Mouse (Mus musculus) CD4-positive, CD25-positive, alpha-beta regulatory T cell, adult 2 months (primary cell): ENCODE measurements at regions not wholly inside any gene's neighbourhood (a gene's known extent, or its start where the extent isn't known, plus 50 kb on each side); places are given as distances from the start of the nearest gene placed in this dataset.

ENCODE experiments used
- DNase-seq: peaks from one replicate; pipeline ENCODE4 v3.0.0-alpha.2; 2012; ENCODE audit warnings: low read depth, low spot score

DNA sequence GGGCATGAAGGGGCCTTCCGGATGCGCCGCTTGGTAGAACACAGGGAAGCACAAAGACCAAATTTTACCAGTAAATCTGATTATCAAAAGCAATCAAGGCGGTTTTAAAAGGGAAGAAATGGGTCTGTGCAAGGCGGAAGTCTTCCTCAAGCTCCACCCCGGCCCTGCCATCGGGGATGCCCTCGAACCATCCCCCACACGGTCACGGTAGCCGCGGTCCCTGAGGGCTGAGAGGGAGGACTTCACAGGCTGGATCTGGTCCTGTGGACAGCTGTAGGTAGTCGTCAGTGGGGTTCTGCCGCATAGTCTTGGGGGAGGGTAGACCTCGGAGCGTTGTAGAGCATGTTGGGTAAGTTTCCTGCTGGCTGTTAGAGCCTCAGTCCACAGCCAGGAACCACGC lies 104.9 kb downstream of the Tpra1 start:
- DNase-seq, result peak; percentile 23

GRCm38 (mm10) chr6:89007516-89007915 lies 105.5 kb downstream of the Tpra1 start:
- DNase-seq, result no peak

DNA sequence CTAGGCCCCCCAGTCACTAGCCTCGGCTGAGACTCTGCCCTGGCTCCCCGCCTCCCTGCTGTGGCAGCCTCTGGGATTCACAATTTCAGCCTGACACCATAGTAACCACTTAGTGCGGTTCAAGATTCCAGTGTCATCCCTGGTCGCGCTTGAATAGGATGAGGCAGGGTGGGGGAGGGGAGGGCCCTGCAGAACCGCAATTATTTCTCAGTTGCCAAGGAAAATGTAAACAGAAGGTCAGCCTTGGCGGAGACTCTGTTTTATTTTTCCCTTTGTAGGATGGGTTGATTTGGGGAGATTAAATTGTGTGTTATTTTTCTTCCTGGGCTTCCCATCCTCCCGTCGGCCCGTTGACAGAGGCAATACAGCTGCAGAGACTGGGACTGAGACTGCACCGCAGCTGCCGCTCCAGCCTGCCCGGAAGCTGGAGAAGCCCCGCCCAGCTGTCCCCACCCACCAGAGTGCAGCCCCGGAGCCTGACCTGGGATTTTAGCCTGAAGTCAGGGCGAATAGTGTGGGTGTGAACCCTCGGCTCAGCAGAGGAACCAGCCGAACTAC lies 106.6 kb downstream of the Tpra1 start:
- DNase-seq, result peak; percentile 20

DNA sequence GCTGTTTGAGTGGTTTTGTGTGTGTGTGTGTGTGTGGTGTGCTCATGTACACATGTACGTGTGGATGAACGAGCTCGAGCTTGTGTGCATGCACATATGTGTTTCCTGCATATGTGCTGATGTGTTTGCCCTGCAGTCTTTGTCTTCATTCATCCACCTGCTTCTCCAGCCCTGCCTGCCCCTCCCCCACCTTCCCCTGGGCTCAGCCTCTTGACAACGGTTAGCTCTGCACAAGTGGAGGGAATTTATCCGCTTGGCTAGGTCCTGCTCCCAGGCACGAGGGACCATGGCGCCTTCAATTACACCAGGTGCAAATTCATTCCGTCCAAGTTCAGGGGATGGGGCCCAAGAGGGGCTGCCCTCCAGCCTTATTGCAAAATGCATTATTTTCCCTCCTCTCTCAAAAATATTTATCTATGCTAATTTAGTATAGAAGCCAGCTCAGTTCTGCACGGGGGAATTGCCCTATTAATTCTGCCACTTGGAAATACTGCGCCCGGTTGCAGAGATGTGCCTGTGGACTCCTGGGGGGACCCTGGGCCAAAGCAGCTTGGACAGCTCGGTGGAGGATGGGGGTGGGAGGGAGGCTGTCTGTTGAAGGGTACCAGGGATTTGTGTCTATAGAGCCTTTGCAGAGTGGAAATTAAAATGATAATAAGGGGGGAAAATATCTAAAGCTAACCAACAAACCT lies 111.1 kb downstream of the Tpra1 start:
- DNase-seq, result no peak

DNA sequence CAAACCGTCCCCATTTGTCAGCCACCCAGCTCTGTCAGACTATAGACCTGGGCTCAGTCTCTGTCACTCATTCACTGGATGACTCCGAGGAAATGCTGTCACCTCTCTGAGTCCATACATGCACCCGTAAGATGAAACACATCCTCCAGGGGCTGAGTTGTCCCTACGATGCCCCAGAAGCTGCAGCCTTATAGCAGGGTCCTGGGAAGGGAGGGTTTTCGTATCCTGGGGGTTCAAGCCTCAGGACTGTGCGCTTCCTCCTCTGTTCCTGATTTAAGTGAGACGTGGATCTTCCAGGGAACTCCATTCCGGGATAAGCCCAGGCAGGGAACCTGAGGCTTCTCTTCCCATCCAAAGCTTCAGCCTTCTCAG lies 111.6 kb downstream of the Tpra1 start:
- DNase-seq, result no peak

- peak; percentile 25 for DNase-seq
Measured at GRCm38 (mm10) chr6:89024101-89024650, 122.1 kb downstream of the Tpra1 start.

- peak; percentile 28 for DNase-seq
Measured at GRCm38 (mm10) chr6:89033433-89034298, 131.6 kb downstream of the Tpra1 start.

GRCm38 (mm10) chr6:89034455-89034854 lies 132.4 kb downstream of the Tpra1 start:
- no peak for DNase-seq

DNA sequence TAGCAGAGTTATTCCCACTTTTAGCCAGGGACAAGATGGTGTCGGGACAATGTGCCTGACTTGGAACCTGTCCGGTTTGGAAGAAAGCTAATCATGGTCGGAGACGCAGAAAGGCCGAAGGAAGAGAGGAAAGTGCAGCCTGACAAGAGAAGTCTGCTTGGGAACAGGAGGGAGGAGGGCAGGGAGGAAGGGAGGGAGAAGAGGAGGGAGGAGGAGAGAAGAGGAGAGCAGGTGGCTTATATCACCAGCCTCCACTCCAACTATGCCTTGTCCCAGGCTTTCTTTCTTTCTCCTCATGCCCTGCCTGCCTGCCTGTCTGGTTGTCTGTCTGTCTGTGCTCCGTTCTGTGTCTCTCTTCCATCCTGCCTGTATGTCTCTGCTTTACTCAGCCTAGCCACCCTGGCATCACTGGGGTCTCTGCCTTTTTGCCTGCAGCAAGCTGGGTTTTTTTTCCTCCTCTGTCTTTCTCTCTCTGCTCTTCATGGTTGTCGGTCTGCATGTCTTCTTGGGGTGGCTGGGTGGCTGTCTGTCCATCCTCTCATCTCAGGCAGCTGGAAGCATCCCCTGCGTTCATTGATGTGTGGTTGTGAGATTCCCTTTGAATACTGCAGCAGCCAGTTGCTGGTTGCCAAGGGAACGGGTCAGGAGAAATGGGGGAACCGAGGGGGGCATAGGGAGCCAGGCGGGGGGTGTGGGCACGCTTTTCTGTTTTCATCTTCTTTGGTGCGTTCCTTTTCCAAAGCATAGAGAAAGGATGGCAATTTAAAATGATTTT lies 133.2 kb downstream of the Tpra1 start:
- no peak for DNase-seq

DNA sequence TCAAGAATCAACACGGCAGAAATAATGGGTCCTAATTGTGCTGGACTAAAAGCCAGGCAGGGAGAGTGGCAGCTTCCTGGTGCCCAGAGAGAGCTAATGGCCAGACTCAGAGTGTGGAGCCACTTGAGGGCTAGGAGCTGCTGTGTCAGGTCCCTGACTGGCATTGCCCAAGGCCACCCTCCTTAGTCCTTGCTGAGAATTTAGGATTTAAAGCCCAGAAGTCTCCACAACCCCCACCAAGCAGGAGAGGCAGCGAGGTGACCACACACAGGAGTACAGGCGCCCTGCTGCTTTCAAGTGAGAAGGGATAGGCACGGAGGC lies 133.7 kb downstream of the Tpra1 start:
- DNase-seq, result no peak

DNA sequence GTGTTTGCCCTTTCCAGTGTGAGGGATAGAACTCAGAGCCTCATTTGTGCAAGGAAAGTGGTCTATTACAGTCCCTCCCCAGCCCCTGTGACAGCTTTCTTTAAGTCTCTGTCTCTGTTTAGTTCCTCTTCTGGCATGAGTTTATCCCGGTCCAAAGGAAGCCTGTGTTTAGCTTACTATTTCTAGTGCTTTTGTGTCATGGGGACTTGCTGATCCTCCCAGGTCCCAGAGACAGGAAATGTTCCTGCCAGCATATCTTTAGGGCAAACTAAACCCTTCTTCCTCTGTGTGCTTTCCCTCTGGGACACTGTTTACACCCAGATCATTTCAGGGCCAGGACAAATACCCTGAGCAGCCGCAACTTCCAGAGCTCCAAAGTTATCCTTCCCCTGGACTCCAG lies 135.3 kb downstream of the Tpra1 start:
- no peak for DNase-seq

DNA sequence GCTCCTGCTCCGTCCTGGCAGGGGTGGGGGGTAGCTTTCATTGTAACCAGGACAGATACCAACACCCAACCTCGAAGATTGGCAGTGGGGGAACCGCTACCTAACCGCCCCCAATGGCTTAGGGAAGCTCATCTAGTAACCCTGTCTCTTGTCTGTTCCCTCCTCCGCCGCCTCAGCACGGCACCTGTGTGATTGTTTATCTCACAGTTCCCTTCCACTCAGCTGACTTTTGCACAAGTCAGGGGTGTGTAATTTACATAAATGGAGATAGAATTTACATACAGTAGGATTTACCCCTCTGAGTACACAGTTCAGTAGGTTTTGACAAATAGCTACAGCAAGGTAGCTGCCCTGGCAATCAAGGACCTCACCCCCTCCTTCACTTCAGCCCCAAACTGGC lies 135.8 kb downstream of the Tpra1 start:
- no peak for DNase-seq

DNA sequence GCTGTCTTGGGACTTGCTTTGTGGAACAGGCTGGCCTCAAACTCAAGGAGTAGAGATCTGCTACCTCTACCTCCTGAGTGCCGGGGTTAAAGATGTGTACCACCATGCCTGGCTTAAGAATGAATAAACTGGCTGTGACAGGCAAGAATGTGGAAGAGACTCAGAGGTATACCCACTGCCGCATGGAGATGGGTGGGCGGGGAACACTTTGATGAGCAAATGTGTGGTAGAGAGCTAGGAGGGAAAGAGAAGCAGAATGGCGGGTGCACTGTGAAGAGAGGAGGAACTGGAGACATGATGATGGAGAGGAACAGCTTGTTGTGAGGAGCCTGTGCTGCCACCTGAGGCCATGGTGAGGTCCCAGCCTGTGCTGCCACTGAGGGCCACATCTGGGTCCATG lies 138.9 kb downstream of the Tpra1 start:
- DNase-seq, result no peak

DNA sequence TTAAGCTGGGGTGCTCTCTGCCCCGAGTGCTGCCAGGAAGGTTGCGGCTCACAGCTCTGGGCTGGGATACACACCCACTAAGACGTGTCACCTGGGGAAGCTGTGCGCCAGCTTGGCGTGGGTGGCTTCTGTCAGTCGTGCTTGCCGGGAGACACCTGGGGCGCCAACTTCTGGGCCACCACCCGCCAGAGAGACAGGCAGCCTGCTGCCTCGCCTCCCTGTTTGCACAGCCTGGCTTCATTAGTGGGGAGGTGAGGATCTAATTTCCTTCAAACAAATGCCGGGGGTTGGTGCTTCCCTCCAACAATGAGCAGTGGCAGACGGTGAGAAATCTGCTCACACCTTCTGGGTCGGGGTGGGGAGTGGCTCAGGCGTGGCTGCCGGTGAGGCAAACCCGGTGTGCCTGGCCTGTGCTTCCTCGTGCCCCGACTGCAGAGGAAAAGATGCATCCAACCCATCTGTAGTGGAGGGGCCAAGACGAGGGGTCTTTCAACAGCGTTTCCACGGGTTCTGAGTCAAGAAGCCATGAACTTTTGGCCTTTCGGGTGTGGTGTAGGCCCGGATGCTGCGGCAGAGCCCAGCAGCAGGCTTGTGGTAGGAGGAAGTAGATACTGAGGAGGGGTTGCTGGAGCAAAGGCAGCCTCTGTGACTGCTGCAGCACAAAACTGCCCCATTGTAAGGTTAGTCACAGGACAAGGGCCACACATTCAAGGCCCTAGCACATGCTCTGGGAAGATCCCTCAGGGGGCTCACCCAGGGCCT lies 140.6 kb downstream of the Tpra1 start:
- peak; percentile 78 for DNase-seq

GRCm38 (mm10) chr6:89045436-89045966 lies 143.4 kb downstream of the Tpra1 start:
- DNase-seq, result no peak

- peak; percentile 33 for DNase-seq
Measured at GRCm38 (mm10) chr6:89046476-89046875, 144.4 kb downstream of the Tpra1 start.

- DNase-seq, result no peak
Measured at GRCm38 (mm10) chr6:89047629-89048332, 145.7 kb downstream of the Tpra1 start.

DNA sequence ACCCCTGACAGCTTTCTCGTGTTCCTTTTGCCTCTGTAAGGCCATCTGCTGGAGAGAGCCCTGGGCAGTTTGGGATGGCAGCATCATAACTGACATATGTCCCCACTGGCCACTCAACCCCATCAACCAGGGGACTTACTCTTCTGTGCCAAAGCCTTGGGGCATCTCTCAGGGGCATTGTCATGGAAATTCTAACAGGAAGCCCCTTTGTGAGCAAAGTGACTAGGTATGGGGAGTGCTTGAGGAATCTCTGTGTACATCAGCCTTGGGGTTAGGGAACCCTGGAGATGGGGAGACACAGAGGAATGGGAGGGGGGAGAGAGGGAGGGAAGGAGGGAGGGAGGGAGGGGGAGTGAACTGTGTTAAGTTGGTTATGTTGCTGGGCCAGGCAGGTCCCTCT lies 147.2 kb downstream of the Tpra1 start:
- DNase-seq, result no peak

- DNase-seq, result no peak
Measured at GRCm38 (mm10) chr6:89050575-89051270, 148.7 kb downstream of the Tpra1 start.
